Mouse (Mus musculus) midbrain, embryonic 15.5 days (tissue): ENCODE results near the gene Tomm7. TPM values are rescaled to one million over a fixed set of nuclear protein-coding genes. Genes with fewer than 3 reads are reported as not detected.
"Not testable (repeated sequence)": the region's sequence is repeated elsewhere in the genome, so short reads cannot be mapped to it uniquely, and the experiment has no call there.

Source experiments
- ATAC-seq: fragments of 200-750 bp; cut with Nextera tagmentation; replicated peaks from 2 replicates; pipeline ENCODE4 v1.8.0; 2017; ENCODE audit warnings: moderate TSS enrichment
- H3K27ac ChIP-seq: fragments of 300-500 bp; sonication (generic); 2 replicates; pipeline ENCODE4 v1.5.1; 2015; ENCODE audit warnings: mild to moderate bottlenecking, inconsistent platforms
- H3K27me3 ChIP-seq: fragments of 300-500 bp; sonication (generic); replicated peaks from 2 replicates; pipeline ENCODE4 v1.6.1; 2015; ENCODE audit warnings: inconsistent platforms
- H3K36me3 ChIP-seq: fragments of 300-500 bp; sonication (generic); replicated peaks from 2 replicates; pipeline ENCODE4 v1.6.1; 2015; ENCODE audit warnings: inconsistent platforms
- H3K4me1 ChIP-seq: fragments of 300-500 bp; sonication (generic); 2 replicates; pipeline ENCODE4 v1.6.1; 2015; ENCODE audit warnings: inconsistent platforms
- H3K4me2 ChIP-seq: fragments of 300-500 bp; sonication (generic); 2 replicates; pipeline ENCODE4 v1.6.1; 2015; ENCODE audit warnings: inconsistent platforms, mild to moderate bottlenecking, moderate library complexity
- H3K4me3 ChIP-seq: fragments of 300-500 bp; sonication (generic); 2 replicates; pipeline ENCODE4 v1.5.1; 2015; ENCODE audit warnings: mild to moderate bottlenecking, inconsistent platforms
- H3K9ac ChIP-seq: fragments of 300-500 bp; sonication (generic); 2 replicates; pipeline ENCODE4 v1.6.1; 2015; ENCODE audit warnings: mild to moderate bottlenecking, inconsistent platforms
- H3K9me3 ChIP-seq: fragments of 300-500 bp; sonication (generic); 2 replicates; pipeline ENCODE4 v1.6.1; 2016; ENCODE audit warnings: inconsistent platforms
- WGBS: fragments of 180-500 bp; shearing (Covaris S2); methylation state at CpG from one replicate; pipeline ENCODE4 v1.1.7; 2015; ENCODE audit warnings: mixed read lengths; 5-methylcytosine and 5-hydroxymethylcytosine counted together
- polyA plus RNA-seq: library from polyadenylated mRNA; unstranded; fragments of >200 nt; fragmentation: Nextera tagmentation; extraction: Ambion mirVana; gene quantifications from 2 replicates; pipeline ENCODE4 v1.2.1, GENCODE M21; 2015

Tomm7 gene
- polyA plus RNA-seq = 68.8 and 77.0 TPM in 2 replicates

- Histone ChIP-seq H3K27me3 (no peaks in the 10 kb centered on the region), H3K36me3 (peaks cover 11% of the 10 kb centered on the region), H3K9me3 (no peaks in the 10 kb centered on the region), H3K4me1 (peaks cover 21% of the 10 kb centered on the region), H3K27ac (peak within 1 kb of the TSS; percentile 88), H3K4me3 (peak within 1 kb of the TSS; percentile 88), H3K9ac (peak within 1 kb of the TSS; percentile 90), H3K4me2 (peak within 1 kb of the TSS; percentile 68)
- peak; percentile 95 for ATAC-seq
- whole genome bisulfite sequencing = under 1% methylated on average over 44 of the region's 44 CpGs
Observed at GRCm38 (mm10) chr5:23843674-23844530, at the start of gene Tomm7. TSS of gene Tomm7 (minus strand) at chr5:23844161.

GRCm38 (mm10) chr5:23893156-23893863 lies 49.3 kb upstream of the Tomm7 start:
- Histone ChIP-seq H3K4me1 (no peaks in the 10 kb centered on the region), H3K27me3 (no peaks in the 10 kb centered on the region), H3K9me3 (no peaks in the 10 kb centered on the region), H3K4me2 (no peak overlapping the region), H3K36me3 (no peaks in the 10 kb centered on the region), H3K4me3 (no peak overlapping the region), H3K27ac (no peak overlapping the region), H3K9ac (no peak overlapping the region)
- WGBS = 81% methylated on average over 5 of the region's 5 CpGs
- ATAC-seq = no peak

- no peak for ATAC-seq
Observed at GRCm38 (mm10) chr5:23890734-23891133, 46.8 kb upstream of the Tomm7 start.

GRCm38 (mm10) chr5:23889461-23889860 lies 45.5 kb upstream of the Tomm7 start:
- H3K9ac ChIP-seq = no peak overlapping the region
- H3K27ac ChIP-seq = no peak overlapping the region
- H3K36me3 ChIP-seq = no peaks in the 10 kb centered on the region
- WGBS = 71% methylated on average over 4 of the region's 4 CpGs
- no peak overlapping the region for H3K4me3 ChIP-seq
- H3K4me1 ChIP-seq = no peaks in the 10 kb centered on the region
- no peak overlapping the region for H3K4me2 ChIP-seq
- H3K9me3 ChIP-seq = no peaks in the 10 kb centered on the region
- no peaks in the 10 kb centered on the region for H3K27me3 ChIP-seq
- ATAC-seq = no peak

More at GRCm38 (mm10) chr5:23890734-23891133, 46.8 kb upstream of the Tomm7 start:
- Histone ChIP-seq H3K27ac (no peak overlapping the region), H3K36me3 (no peaks in the 10 kb centered on the region), H3K4me2 (no peak overlapping the region), H3K9me3 (no peaks in the 10 kb centered on the region), H3K4me3 (no peak overlapping the region), H3K4me1 (no peaks in the 10 kb centered on the region), H3K9ac (no peak overlapping the region), H3K27me3 (no peaks in the 10 kb centered on the region)
- 43% methylated on average over 10 of the region's 10 CpGs for WGBS

- ATAC-seq = no peak
- H3K9ac ChIP-seq = no peak overlapping the region
- no peaks in the 10 kb centered on the region for H3K9me3 ChIP-seq
- H3K4me1 ChIP-seq = no peaks in the 10 kb centered on the region
- no peak overlapping the region for H3K4me3 ChIP-seq
- H3K27ac ChIP-seq = no peak overlapping the region
- WGBS = 74% methylated on average over 3 of the region's 3 CpGs
- H3K36me3 ChIP-seq = no peaks in the 10 kb centered on the region
- H3K27me3 ChIP-seq = no peaks in the 10 kb centered on the region
- no peak overlapping the region for H3K4me2 ChIP-seq
Observed at GRCm38 (mm10) chr5:23887111-23887510, 43.1 kb upstream of the Tomm7 start.

- Histone ChIP-seq H3K9me3 (no peaks in the 10 kb centered on the region), H3K4me1 (no peaks in the 10 kb centered on the region), H3K27me3 (no peaks in the 10 kb centered on the region), H3K9ac (no peak overlapping the region), H3K36me3 (no peaks in the 10 kb centered on the region), H3K4me3 (no peak overlapping the region), H3K27ac (no peak overlapping the region), H3K4me2 (no peak overlapping the region)
- ATAC-seq = no peak
- WGBS = 64% methylated on average over 5 of the region's 5 CpGs
Observed at GRCm38 (mm10) chr5:23874457-23874856, 30.5 kb upstream of the Tomm7 start.

- H3K4me2 ChIP-seq = no peak overlapping the region
- H3K9me3 ChIP-seq = no peaks in the 10 kb centered on the region
- no peaks in the 10 kb centered on the region for H3K27me3 ChIP-seq
- no peak overlapping the region for H3K9ac ChIP-seq
- H3K36me3 ChIP-seq = no peaks in the 10 kb centered on the region
- no peaks in the 10 kb centered on the region for H3K4me1 ChIP-seq
- ATAC-seq = no peak
- no peak overlapping the region for H3K27ac ChIP-seq
- H3K4me3 ChIP-seq = no peak overlapping the region
- WGBS = 85% methylated on average over 6 of the region's 6 CpGs
Observed at GRCm38 (mm10) chr5:23872586-23872985, 28.6 kb upstream of the Tomm7 start.

GRCm38 (mm10) chr5:23871323-23871722 lies 27.4 kb upstream of the Tomm7 start:
- H3K9ac ChIP-seq, H3K4me2 ChIP-seq, ATAC-seq, H3K9me3 ChIP-seq, H3K27ac ChIP-seq, H3K4me3 ChIP-seq, H3K36me3 ChIP-seq, H3K27me3 ChIP-seq, H3K4me1 ChIP-seq: not testable (repeated sequence)
- WGBS = 88% methylated on average over 2 of the region's 2 CpGs

GRCm38 (mm10) chr5:23865941-23866340 lies 22.0 kb upstream of the Tomm7 start:
- Histone ChIP-seq H3K27me3 (no peaks in the 10 kb centered on the region), H3K27ac (no peak overlapping the region), H3K36me3 (no peaks in the 10 kb centered on the region), H3K9ac (no peak overlapping the region), H3K4me1 (no peaks in the 10 kb centered on the region), H3K4me2 (no peak overlapping the region), H3K4me3 (no peak overlapping the region), H3K9me3 (no peaks in the 10 kb centered on the region)
- no peak for ATAC-seq
- WGBS = 85% methylated on average over 5 of the region's 5 CpGs

GRCm38 (mm10) chr5:23864054-23864965 lies 20.3 kb upstream of the Tomm7 start:
- Histone ChIP-seq H3K36me3 (no peaks in the 10 kb centered on the region), H3K9me3 (no peaks in the 10 kb centered on the region), H3K27me3 (no peaks in the 10 kb centered on the region), H3K4me1 (no peaks in the 10 kb centered on the region), H3K9ac (no peak overlapping the region), H3K27ac (no peak overlapping the region), H3K4me2 (no peak overlapping the region), H3K4me3 (no peak overlapping the region)
- 93% methylated on average over 13 of the region's 13 CpGs for WGBS
- no peak for ATAC-seq

GRCm38 (mm10) chr5:23863166-23864053 lies 19.4 kb upstream of the Tomm7 start:
- Histone ChIP-seq H3K4me1 (no peaks in the 10 kb centered on the region), H3K9me3 (no peaks in the 10 kb centered on the region), H3K36me3 (no peaks in the 10 kb centered on the region), H3K4me2 (no peak overlapping the region), H3K27ac (no peak overlapping the region), H3K27me3 (no peaks in the 10 kb centered on the region), H3K9ac (no peak overlapping the region), H3K4me3 (no peak overlapping the region)
- 92% methylated on average over 7 of the region's 7 CpGs for WGBS
- no peak for ATAC-seq
